Mouse (Mus musculus) E14TG2a.4 (cell line): ENCODE data around the gene Dnajb4.
"Not testable (repeated sequence)": the region's sequence is repeated elsewhere in the genome, so short reads cannot be mapped to it uniquely, and the experiment has no call there.

ENCODE experiments used
- H3K27me3 ChIP-seq: 2 replicates; pipeline ENCODE4 v1.6.1; 2014; ENCODE audit warnings: low read length, control low read depth; ENCODE audit not compliant: insufficient read depth
- H3K36me3 ChIP-seq: 2 replicates; pipeline ENCODE4 v1.6.1; 2014; ENCODE audit warnings: low read length, control low read depth; ENCODE audit not compliant: insufficient read depth
- H3K4me1 ChIP-seq: replicated peaks from 2 replicates; pipeline ENCODE4 v1.6.1; 2014; ENCODE audit warnings: low read depth, low read length, control low read depth
- H3K4me3 ChIP-seq: replicated peaks from 2 replicates; pipeline ENCODE4 v1.5.1; 2014; ENCODE audit warnings: mild to moderate bottlenecking, low read length
- H3K9me3 ChIP-seq: 2 replicates; pipeline ENCODE4 v1.6.1; 2014; ENCODE audit warnings: low read length, control low read depth
- CTCF ChIP-seq: conservative IDR thresholded peaks from 2 replicates; pipeline ENCODE4 v1.5.1; 2014; ENCODE audit warnings: low read length
- NANOG ChIP-seq: IDR thresholded peaks from 2 replicates; pipeline ENCODE4 v1.6.1; 2014; ENCODE audit warnings: borderline replicate concordance, low read length, mixed read lengths
- POU5F1 ChIP-seq: IDR thresholded peaks from 2 replicates; pipeline ENCODE4 v1.6.1; 2014; ENCODE audit warnings: low read length, borderline replicate concordance

Dnajb4 gene

DNA sequence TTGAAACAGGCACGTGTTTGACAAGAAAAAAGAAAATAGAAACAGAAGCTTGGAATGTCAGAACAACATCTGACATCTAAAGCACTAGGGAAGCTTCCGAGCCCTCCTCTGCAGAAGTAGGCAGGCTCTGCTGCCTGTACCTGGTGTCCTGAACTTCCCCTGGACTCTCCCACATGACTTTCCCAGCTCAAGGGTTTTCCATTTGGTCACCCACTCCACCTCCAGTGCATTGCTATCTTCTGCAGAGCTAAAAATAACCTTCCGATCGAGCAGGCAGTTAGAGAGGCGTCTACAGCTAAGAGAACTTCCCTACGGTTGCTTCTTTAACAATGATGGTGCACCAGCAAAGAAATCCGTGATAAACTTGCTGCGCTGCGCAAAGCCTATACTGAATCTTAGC is 76.5 kb downstream of the Dnajb4 start:
- H3K9me3 ChIP-seq: peaks cover 20% of the 10 kb centered on the region
- no peak overlapping the region for H3K4me3 ChIP-seq
- TF ChIP-seq NANOG: no peak
- no peak for TF ChIP-seq CTCF
- no peaks in the 10 kb centered on the region for H3K27me3 ChIP-seq
- H3K4me1 ChIP-seq: no peaks in the 10 kb centered on the region; the same call in 1 of the 2 replicates
- no peaks in the 10 kb centered on the region for H3K36me3 ChIP-seq

DNA sequence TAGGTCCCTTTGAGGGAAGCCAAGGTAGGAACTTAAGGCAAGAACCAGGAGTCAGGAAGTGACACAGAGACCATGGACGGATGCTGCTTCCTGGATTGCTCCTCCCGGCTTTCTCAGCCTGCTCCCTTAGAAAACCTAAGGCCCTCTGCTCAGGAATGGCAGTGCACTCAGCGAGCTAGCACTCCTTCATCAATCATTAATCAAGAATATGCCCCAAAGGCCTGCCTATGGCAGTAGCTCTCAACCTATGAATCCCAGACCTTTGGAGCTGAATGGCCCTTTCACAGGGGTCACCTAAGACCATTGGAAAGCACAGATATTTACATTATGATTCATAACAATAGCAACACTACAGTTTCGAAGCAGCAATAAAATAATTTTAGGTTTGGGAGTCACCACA is 79.1 kb downstream of the Dnajb4 start:
- Histone ChIP-seq H3K9me3 (peaks cover 5% of the 10 kb centered on the region; the same call in 1 of the 2 replicates), H3K27me3 (no peaks in the 10 kb centered on the region), H3K4me1 (no peaks in the 10 kb centered on the region; the same call in 1 of the 2 replicates), H3K36me3 (no peaks in the 10 kb centered on the region), H3K4me3 (no peak overlapping the region)
- no peak for TF ChIP-seq NANOG
- TF ChIP-seq CTCF: no peak
- no peak for TF ChIP-seq POU5F1

DNA sequence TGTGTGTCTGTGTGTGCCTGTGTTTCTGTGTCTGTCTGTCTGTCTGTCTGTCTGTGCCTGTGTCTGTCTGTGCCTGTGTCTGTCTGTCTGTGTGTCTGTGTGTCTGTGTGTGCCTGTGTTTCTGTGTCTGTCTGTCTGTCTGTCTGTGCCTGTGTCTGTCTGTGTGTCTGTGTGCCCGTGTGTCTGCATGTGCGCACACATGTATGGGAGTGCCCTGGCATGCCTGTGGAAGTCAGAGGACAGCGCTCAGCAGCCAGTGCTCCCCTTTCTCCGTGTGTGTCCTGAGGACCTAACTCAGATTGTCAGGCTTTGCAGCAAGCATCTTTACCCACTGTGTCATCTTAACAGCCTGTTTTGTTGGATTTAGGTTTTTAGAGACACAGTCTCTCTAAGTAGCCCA is 80.7 kb downstream of the Dnajb4 start:
- not testable (repeated sequence) for H3K36me3 ChIP-seq

DNA sequence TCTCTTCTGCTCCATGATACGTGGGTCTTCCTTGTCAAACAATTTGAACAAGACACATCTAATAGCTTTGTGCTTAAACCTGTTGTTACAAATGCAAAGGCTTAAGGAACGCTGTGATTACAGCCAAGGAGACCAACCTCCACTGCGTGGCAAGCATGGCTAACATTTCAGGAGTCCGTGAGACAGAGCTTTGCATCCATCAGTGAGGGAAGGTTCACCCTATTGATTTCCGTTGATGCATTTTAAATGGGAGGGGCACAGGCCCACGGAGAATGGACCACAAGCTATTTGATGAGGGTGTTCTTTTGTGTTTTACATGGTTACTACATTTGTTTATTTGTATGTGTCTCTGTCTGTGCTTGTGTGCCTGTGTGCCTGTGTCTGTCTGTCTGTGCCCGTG is 81.5 kb downstream of the Dnajb4 start:
- H3K36me3 ChIP-seq: no peaks in the 10 kb centered on the region
- no peaks in the 10 kb centered on the region for H3K27me3 ChIP-seq
- H3K9me3 ChIP-seq: no peaks in the 10 kb centered on the region
- TF ChIP-seq NANOG (no peak), POU5F1 (no peak), CTCF (no peak)
- H3K4me3 ChIP-seq: no peak overlapping the region
- H3K4me1 ChIP-seq: no peaks in the 10 kb centered on the region

More for the DNA sequence above, 80.7 kb downstream of the Dnajb4 start:
- H3K4me3 ChIP-seq, H3K4me1 ChIP-seq, H3K9me3 ChIP-seq, H3K27me3 ChIP-seq: not testable (repeated sequence)
